Mouse (Mus musculus): ENCODE measurements around the gene Rora.

DNA sequence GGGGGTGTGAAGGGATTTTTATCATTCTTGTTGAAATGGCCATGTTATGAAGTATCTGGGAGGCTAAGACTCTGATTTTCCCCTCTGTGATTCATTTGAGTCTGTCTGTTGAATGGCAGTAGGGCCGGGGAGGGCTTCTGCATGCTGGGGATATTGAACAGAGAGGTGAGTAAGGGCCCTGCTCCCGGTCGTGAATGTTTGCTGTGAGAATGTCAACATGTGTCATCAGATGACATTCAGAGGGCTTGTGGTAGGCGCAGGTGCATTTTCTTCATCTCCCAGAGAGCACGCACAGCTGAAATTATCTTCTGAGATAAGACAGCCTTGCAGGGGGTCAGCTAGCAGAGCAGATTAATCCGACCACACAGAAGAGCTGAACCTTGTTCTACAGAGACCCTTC is 692.0 kb downstream of the Rora start:
- TF ChIP-seq CTCF (IDR thresholded peaks at IDR 0.05; ENCODE audit: low read depth, low read length): no peak
- TF ChIP-seq POLR2A (IDR thresholded peaks at IDR 0.05; ENCODE audit: borderline replicate concordance, low read depth, low read length): no peak
